Mouse (Mus musculus) MEL (cell line): ENCODE results near the gene Ensa.

Source experiments
- CHD2 ChIP-seq: IDR thresholded peaks from 2 replicates; pipeline ENCODE4 v1.6.1; 2011; ENCODE audit warnings: low read length, improper control_type of control experiment
- CTCF ChIP-seq, 3 experiments: IDR thresholded peaks in 2 of 3; conservative IDR thresholded peaks in 1 of 3; 2 replicates each; pipeline ENCODE4 v1.5.1; 2011 to 2012; ENCODE audit warnings: low read length in 3 of 3, low read depth in 2 of 3, mild to moderate bottlenecking in 2 of 3, improper control_type of control experiment in 1 of 3, inconsistent platforms in 1 of 3, mixed read lengths in 1 of 3, moderate library complexity in 1 of 3; ENCODE audit not compliant: control insufficient read depth in 1 of 3, insufficient read depth in 1 of 3, poor library complexity in 1 of 3, severe bottlenecking in 1 of 3
- EP300 ChIP-seq, 2 experiments: IDR thresholded peaks; 2 replicates each; pipeline ENCODE4 v1.6.1; 2011; ENCODE audit warnings: improper control_type of control experiment in 2 of 2, low read length in 2 of 2, low read depth in 1 of 2, mild to moderate bottlenecking in 1 of 2
- GATA1 ChIP-seq: IDR thresholded peaks from 2 replicates; pipeline ENCODE4 v1.6.1; 2011; ENCODE audit warnings: low read depth, low read length, improper control_type of control experiment
- MAFK ChIP-seq: IDR thresholded peaks from 2 replicates; pipeline ENCODE4 v1.6.1; 2011; ENCODE audit warnings: low read depth, mild to moderate bottlenecking, low read length, improper control_type of control experiment, borderline replicate concordance
- MAX ChIP-seq: IDR thresholded peaks from 2 replicates; pipeline ENCODE4 v1.6.1; 2011; ENCODE audit warnings: low read length, improper control_type of control experiment
- MXI1 ChIP-seq: IDR thresholded peaks from 2 replicates; pipeline ENCODE4 v1.6.1; 2011; ENCODE audit warnings: mild to moderate bottlenecking, low read depth, low read length, improper control_type of control experiment
- NELFE ChIP-seq: IDR thresholded peaks from 2 replicates; pipeline ENCODE4 v1.6.1; 2011; ENCODE audit warnings: low read depth, low read length, improper control_type of control experiment
- POLR2A ChIP-seq, 2 experiments: IDR thresholded peaks; 2 replicates each; pipeline ENCODE4 v1.6.1; 2011 to 2012; ENCODE audit warnings: low read length in 2 of 2, mild to moderate bottlenecking in 2 of 2, control low read depth in 1 of 2, improper control_type of control experiment in 1 of 2, low read depth in 1 of 2, moderate library complexity in 1 of 2; ENCODE audit not compliant: control insufficient read depth in 1 of 2, insufficient read depth in 1 of 2, poor library complexity in 1 of 2
- POLR2AphosphoS2 ChIP-seq: IDR thresholded peaks from 2 replicates; pipeline ENCODE4 v1.6.1; 2011; ENCODE audit warnings: low read length, improper control_type of control experiment
- TCF12 ChIP-seq: IDR thresholded peaks from 2 replicates; pipeline ENCODE4 v1.6.1; 2014; ENCODE audit warnings: low read depth, mild to moderate bottlenecking, inconsistent platforms, low read length, improper control_type of control experiment, moderate library complexity
- UBTF ChIP-seq: IDR thresholded peaks from 2 replicates; pipeline ENCODE4 v1.6.1; 2012; ENCODE audit warnings: low read depth, mild to moderate bottlenecking, inconsistent platforms, low read length, improper control_type of control experiment, moderate library complexity, borderline replicate concordance; ENCODE audit not compliant: insufficient read depth
- USF1 ChIP-seq: IDR thresholded peaks from 2 replicates; pipeline ENCODE4 v1.6.1; 2014; ENCODE audit warnings: low read depth, mild to moderate bottlenecking, inconsistent platforms, low read length, improper control_type of control experiment, moderate library complexity
- ZC3H11A ChIP-seq: IDR thresholded peaks from 2 replicates; pipeline ENCODE4 v1.6.1; 2012; ENCODE audit warnings: low read depth, mild to moderate bottlenecking, inconsistent platforms, low read length, improper control_type of control experiment

- TF ChIP-seq POLR2AphosphoS2, result no peak
- no peak for TF ChIP-seq UBTF
- TF ChIP-seq MAFK, result no peak
- no peak; a peak in 1 of 4 replicates for TF ChIP-seq POLR2A (IDR thresholded peaks at IDR 0.05; ENCODE audit: control insufficient read depth in 1 of 2, insufficient read depth in 1 of 2, low read depth in 1 of 2, low read length in 2 of 2, poor library complexity in 1 of 2)
- TF ChIP-seq MAX, result no peak
- no peak for TF ChIP-seq TCF12
- no peak for TF ChIP-seq USF1
- TF ChIP-seq CHD2, result no peak
- TF ChIP-seq CTCF (IDR thresholded peaks at IDR 0.05 in 2 of 3, conservative IDR thresholded peaks at IDR 0.05 in 1 of 3; ENCODE audit: control insufficient read depth in 1 of 3, insufficient read depth in 1 of 3, low read depth in 2 of 3, low read length in 3 of 3, poor library complexity in 1 of 3, severe bottlenecking in 1 of 3), result no peak
- no peak for TF ChIP-seq NELFE
- no peak for TF ChIP-seq EP300 (IDR thresholded peaks at IDR 0.05; ENCODE audit: low read depth in 1 of 2, low read length in 2 of 2)
- no peak for TF ChIP-seq ZC3H11A
- TF ChIP-seq MXI1, result no peak
- no peak for TF ChIP-seq GATA1
Measured at GRCm38 (mm10) chr3:95629755-95630154, 5.0 kb downstream of the Ensa start.
